23 mouse cellular contexts compared by ENCODE assay signal in genomic region chr4:117628464-117628863, GRCm38 (mm10). TPM values are rescaled to one million over a fixed set of nuclear protein-coding genes. Genes with fewer than 3 reads are reported as not detected.
DNase-seq lines count a peak whose midpoint lies in the region; ATAC-seq and TF ChIP-seq lines count a peak whose summit lies in the region.
"Had no signal": no experiment of that assay in that cellular context is flagged by ENCODE, and none has a peak within 500 bp of the region (broad histone marks: within the 10 kb centered on the region; RNA-seq: fewer than 3 reads in every experiment).

No protein-coding gene starts in this region.

- H3K27ac ChIP-seq in hindbrain, postnatal 0 days: no peak overlapping the region
- H3K27ac ChIP-seq in hindbrain, embryonic 10.5 days: no peak overlapping the region
- H3K27ac ChIP-seq in liver, postnatal 0 days (ENCODE audit: low read depth): no peak overlapping the region
- H3K27ac ChIP-seq in liver, embryonic 12.5 days: no peak overlapping the region
- H3K27ac ChIP-seq in stomach, postnatal 0 days (replicated peaks): no peak overlapping the region
- H3K27ac ChIP-seq: embryonic facial prominence, embryonic 15.5 days; forebrain, embryonic 10.5 days; kidney, embryonic 15.5 days; limb, embryonic 15.5 days had no signal

- TF ChIP-seq EP300 in liver, postnatal 0 days (IDR thresholded peaks at IDR 0.05; ENCODE audit: low read depth): no peak
- no peak for TF ChIP-seq EP300 in stomach, postnatal 0 days (optimal IDR thresholded peaks at IDR 0.05)

- 63% methylated on average over 1 of the region's 1 CpGs for WGBS in hindbrain, postnatal 0 days
- WGBS in hindbrain, embryonic 10.5 days: 61% methylated on average over 1 of the region's 1 CpGs
- 53% methylated on average over 1 of the region's 1 CpGs for WGBS in liver, postnatal 0 days (ENCODE audit: insufficient replicate concordance)
- 61% methylated on average over 1 of the region's 1 CpGs for WGBS in liver, embryonic 12.5 days (ENCODE audit: insufficient replicate concordance)
- WGBS in stomach, postnatal 0 days: 62% methylated on average over 1 of the region's 1 CpGs

- H3K9me3 ChIP-seq in hindbrain, postnatal 0 days (ENCODE audit: low read length): no peaks in the 10 kb centered on the region
- no peaks in the 10 kb centered on the region for H3K9me3 ChIP-seq in hindbrain, embryonic 10.5 days
- no peaks in the 10 kb centered on the region for H3K9me3 ChIP-seq in liver, postnatal 0 days (ENCODE audit: low read length)
- no peaks in the 10 kb centered on the region for H3K9me3 ChIP-seq in liver, embryonic 12.5 days (replicated peaks)
- H3K9me3 ChIP-seq in stomach, postnatal 0 days (ENCODE audit: control insufficient read depth, low read length): no peaks in the 10 kb centered on the region
- H3K9me3 ChIP-seq: embryonic facial prominence, embryonic 15.5 days; kidney, embryonic 15.5 days; limb, embryonic 15.5 days had no signal

- no peak overlapping the region for H3K4me2 ChIP-seq in hindbrain, postnatal 0 days (ENCODE audit: low read depth, low read length)
- no peak overlapping the region for H3K4me2 ChIP-seq in liver, postnatal 0 days (ENCODE audit: low read depth, low read length)
- no peak overlapping the region for H3K4me2 ChIP-seq in liver, embryonic 12.5 days
- H3K4me2 ChIP-seq in stomach, postnatal 0 days (replicated peaks; ENCODE audit: low read depth): no peak overlapping the region
- H3K4me2 ChIP-seq: embryonic facial prominence, embryonic 15.5 days; heart, embryonic 11.5 days; kidney, embryonic 15.5 days; limb, embryonic 15.5 days; lung, embryonic 14.5 days had no signal

- H3K27me3 ChIP-seq in hindbrain, postnatal 0 days (ENCODE audit: insufficient read depth, low read length): no peaks in the 10 kb centered on the region
- no peaks in the 10 kb centered on the region for H3K27me3 ChIP-seq in hindbrain, embryonic 10.5 days (ENCODE audit: insufficient read depth, poor library complexity, severe bottlenecking)
- H3K27me3 ChIP-seq in liver, postnatal 0 days (ENCODE audit: insufficient read depth, low read length): no peaks in the 10 kb centered on the region
- H3K27me3 ChIP-seq in liver, embryonic 12.5 days (replicated peaks): no peaks in the 10 kb centered on the region
- no peaks in the 10 kb centered on the region for H3K27me3 ChIP-seq in stomach, postnatal 0 days (ENCODE audit: control insufficient read depth, insufficient read depth, low read length)
- H3K27me3 ChIP-seq: embryonic facial prominence, embryonic 15.5 days; kidney, embryonic 15.5 days; limb, embryonic 15.5 days had no signal

- no peak overlapping the region for H3K9ac ChIP-seq in hindbrain, postnatal 0 days (replicated peaks; ENCODE audit: low read length)
- H3K9ac ChIP-seq in liver, postnatal 0 days (replicated peaks): no peak overlapping the region
- no peak overlapping the region for H3K9ac ChIP-seq in liver, embryonic 12.5 days
- H3K9ac ChIP-seq in stomach, postnatal 0 days (ENCODE audit: low read length): no peak overlapping the region
- H3K9ac ChIP-seq: embryonic facial prominence, embryonic 15.5 days; kidney, embryonic 15.5 days; limb, embryonic 15.5 days; lung, embryonic 14.5 days had no signal

- no peak for ATAC-seq in hindbrain, postnatal 0 days
- no peak for ATAC-seq in liver, postnatal 0 days
- no peak for ATAC-seq in liver, embryonic 12.5 days
- no peak for ATAC-seq in stomach, postnatal 0 days (ENCODE audit: low FRiP score, low TSS enrichment)
- ATAC-seq: CD4-positive, CD25-positive, alpha-beta regulatory T cell, adult 4 months; hindbrain, embryonic 16.5 days had no signal

- no peak overlapping the region for H3K4me3 ChIP-seq in hindbrain, postnatal 0 days (ENCODE audit: low read length)
- H3K4me3 ChIP-seq in hindbrain, embryonic 10.5 days: no peak overlapping the region
- no peak overlapping the region for H3K4me3 ChIP-seq in liver, postnatal 0 days (ENCODE audit: low read depth, low read length)
- H3K4me3 ChIP-seq in liver, embryonic 12.5 days: no peak overlapping the region
- no peak overlapping the region for H3K4me3 ChIP-seq in stomach, postnatal 0 days (ENCODE audit: low read depth, low read length)
- H3K4me3 ChIP-seq: embryonic facial prominence, embryonic 15.5 days; forebrain, embryonic 10.5 days; kidney, embryonic 15.5 days; limb, embryonic 15.5 days had no signal

- H3K36me3 ChIP-seq in hindbrain, postnatal 0 days (ENCODE audit: insufficient read depth, low read length): no peaks in the 10 kb centered on the region; the same call in 1 of the 2 replicates
- peaks cover 31% of the 10 kb centered on the region for H3K36me3 ChIP-seq in hindbrain, embryonic 10.5 days
- H3K36me3 ChIP-seq in liver, postnatal 0 days (replicated peaks; ENCODE audit: insufficient read depth, low read length): no peaks in the 10 kb centered on the region
- H3K36me3 ChIP-seq in liver, embryonic 12.5 days: peaks cover 23% of the 10 kb centered on the region
- H3K36me3 ChIP-seq in stomach, postnatal 0 days (ENCODE audit: control insufficient read depth, insufficient read depth, low read length): peaks cover 4% of the 10 kb centered on the region

- DNase-seq in hindbrain, postnatal 0 days (ENCODE audit: low spot score): no peak
- no peak for DNase-seq in hindbrain, embryonic 10.5 days (ENCODE audit: low spot score)
- no peak for DNase-seq in liver, postnatal 0 days
- peak; percentile 42 for DNase-seq in NIH3T3 (ENCODE audit: low read depth)
- DNase-seq in stomach, postnatal 0 days (ENCODE audit: low spot score): no peak
- no peak for DNase-seq in layer of hippocampus, adult 11-12 months (ENCODE audit: low spot score)
- DNase-seq: adrenal gland, postnatal 10 days; cerebellum, adult 9-11 months; embryo, embryonic 11 days; gastrocnemius, postnatal 25 days; heart, postnatal 14 days; lung, embryonic 14.5 days; midbrain, embryonic 14.5 days; spleen, adult 18-20 months; thymus, adult 2 months had no signal

- no peaks in the 10 kb centered on the region for H3K4me1 ChIP-seq in hindbrain, postnatal 0 days (ENCODE audit: insufficient read depth, low read length)
- H3K4me1 ChIP-seq in hindbrain, embryonic 10.5 days (replicated peaks): peaks cover 9% of the 10 kb centered on the region; the same call in 1 of the 2 replicates
- no peaks in the 10 kb centered on the region; the same call in 1 of the 2 replicates for H3K4me1 ChIP-seq in liver, postnatal 0 days (ENCODE audit: insufficient read depth)
- peaks cover 36% of the 10 kb centered on the region for H3K4me1 ChIP-seq in liver, embryonic 12.5 days
- H3K4me1 ChIP-seq in stomach, postnatal 0 days (replicated peaks; ENCODE audit: control insufficient read depth, insufficient read depth): no peaks in the 10 kb centered on the region
- H3K4me1 ChIP-seq: embryonic facial prominence, embryonic 15.5 days had no signal

- peak; percentile 30 for TF ChIP-seq CTCF in hindbrain, postnatal 0 days (IDR thresholded peaks at IDR 0.05; ENCODE audit: low read depth)
- peak; percentile 30 for TF ChIP-seq CTCF in liver, postnatal 0 days (IDR thresholded peaks at IDR 0.05; ENCODE audit: low read depth)
- TF ChIP-seq CTCF in stomach, postnatal 0 days (IDR thresholded peaks at IDR 0.05; ENCODE audit: low read depth): peak; percentile 46

RNA-seq across cellular contexts. Expression of gene Dmap1, which starts 53.6 kb away (rescaled TPM):
- total RNA-seq in hindbrain, postnatal 0 days (2014; rRNA removed): 67.5 and 75.5 TPM in 2 replicates
- polyA plus RNA-seq in hindbrain, postnatal 0 days (2015; fragmentation: Nextera tagmentation; extraction: Ambion mirVana): 76.5 and 81.4 TPM in 2 replicates
- polyA plus RNA-seq in hindbrain, embryonic 10.5 days (2016; fragmentation: Nextera tagmentation; extraction: Ambion mirVana): 69.2 and 72.5 TPM in 2 replicates
- 14.6 TPM in 2 replicates for polyA plus RNA-seq in liver, postnatal 0 days (2015; fragmentation: Nextera tagmentation; extraction: Ambion mirVana)
- 30.4 and 31.1 TPM in 2 replicates for polyA plus RNA-seq in liver, embryonic 12.5 days (2016; fragmentation: Nextera tagmentation; extraction: Ambion mirVana)
- 27.5 and 27.8 TPM in 2 replicates for polyA plus RNA-seq in stomach, postnatal 0 days (2015; fragmentation: Nextera tagmentation; extraction: Ambion mirVana)
